ENCODE assay signal across 24 mouse cellular contexts in genomic region chr12:32617031-32617430, GRCm38 (mm10).
"Had no signal": no experiment of that assay in that cellular context is flagged by ENCODE, and none has a peak within 500 bp of the region (broad histone marks: within the 10 kb centered on the region; RNA-seq: fewer than 3 reads in every experiment).

No protein-coding gene starts in this region.

- H3K4me1 ChIP-seq: heart, embryonic 10.5 days; heart, embryonic 13.5 days; heart, embryonic 15.5 days; hindbrain, embryonic 13.5 days; hindbrain, embryonic 15.5 days; intestine, embryonic 15.5 days; limb, embryonic 10.5 days; limb, embryonic 12.5 days; liver, embryonic 13.5 days had no signal

- H3K36me3 ChIP-seq: heart, embryonic 10.5 days; heart, embryonic 13.5 days; heart, embryonic 15.5 days; hindbrain, embryonic 13.5 days; hindbrain, embryonic 15.5 days; intestine, embryonic 15.5 days; limb, embryonic 10.5 days; limb, embryonic 12.5 days; liver, embryonic 13.5 days had no signal

- H3K9me3 ChIP-seq: heart, embryonic 10.5 days; heart, embryonic 15.5 days; intestine, embryonic 15.5 days; limb, embryonic 10.5 days; limb, embryonic 12.5 days; liver, embryonic 13.5 days had no signal

- DNase-seq: gastrocnemius, postnatal 14 days; gastrocnemius, postnatal 36 days; heart, adult 18-20 months; heart, postnatal 14 days; heart, postnatal 36 days; kidney, adult 18-20 months; kidney, adult 8-10 months; kidney, postnatal 10 days; kidney, postnatal 25 days; layer of hippocampus, adult 9-11 months; layer of hippocampus, postnatal 36 days; liver; liver, embryonic 13.5 days had no signal

- ATAC-seq: inflammation-experienced regulatory T-cells, adult 6 months; intestine, embryonic 15.5 days; intestine, postnatal 0 days had no signal

- H3K27ac ChIP-seq: heart, embryonic 10.5 days; heart, embryonic 13.5 days; heart, embryonic 15.5 days; hindbrain, embryonic 13.5 days; hindbrain, embryonic 15.5 days; intestine, embryonic 15.5 days; limb, embryonic 10.5 days; limb, embryonic 12.5 days; liver, embryonic 13.5 days had no signal

- H3K4me2 ChIP-seq: heart, embryonic 13.5 days; heart, embryonic 15.5 days; hindbrain, embryonic 13.5 days; hindbrain, embryonic 15.5 days; intestine, embryonic 15.5 days; limb, embryonic 12.5 days; liver, embryonic 11.5 days; liver, embryonic 13.5 days had no signal

- H3K27me3 ChIP-seq: heart, embryonic 13.5 days; heart, embryonic 15.5 days; hindbrain, embryonic 13.5 days; hindbrain, embryonic 15.5 days; intestine, embryonic 15.5 days; limb, embryonic 12.5 days; liver, embryonic 13.5 days had no signal

- H3K4me3 ChIP-seq: heart, embryonic 10.5 days; heart, embryonic 13.5 days; heart, embryonic 15.5 days; hindbrain, embryonic 13.5 days; hindbrain, embryonic 15.5 days; intestine, embryonic 15.5 days; limb, embryonic 10.5 days; limb, embryonic 12.5 days; liver, embryonic 13.5 days had no signal

- H3K9ac ChIP-seq: heart, embryonic 13.5 days; heart, embryonic 15.5 days; hindbrain, embryonic 13.5 days; hindbrain, embryonic 15.5 days; intestine, embryonic 15.5 days; limb, embryonic 12.5 days; liver, embryonic 13.5 days had no signal
